Mouse (Mus musculus) heart, embryonic 14.5 days (tissue): Measurements from ENCODE around the gene Cd96. TPM values are rescaled to one million over a fixed set of nuclear protein-coding genes. Genes with fewer than 3 reads are reported as not detected.

Experiments used
- ATAC-seq: fragments of 200-750 bp; cut with Nextera tagmentation; 2 replicates; pipeline ENCODE4 v1.8.0; 2017; ENCODE audit warnings: low read depth, moderate TSS enrichment; ENCODE audit not compliant: insufficient number of reproducible peaks, insufficient read depth, low FRiP score
- H3K27ac ChIP-seq, 2 experiments: fragments of 200-500 bp in 1 of 2; fragments of 300-500 bp in 1 of 2; sonication (generic) in 1 of 2; replicated peaks in 1 of 2; 2 replicates each; pipeline ENCODE4 v1.5.1; 2012 to 2014; ENCODE audit warnings: low read depth in 2 of 2, low read length in 2 of 2, control low read depth in 1 of 2, mild to moderate bottlenecking in 1 of 2, mixed read lengths in 1 of 2; ENCODE audit not compliant: control insufficient read depth in 1 of 2, insufficient read depth in 1 of 2
- H3K27me3 ChIP-seq: fragments of 300-500 bp; sonication (generic); 2 replicates; pipeline ENCODE4 v1.6.1; 2014; ENCODE audit warnings: mild to moderate bottlenecking, low read length, control low read depth; ENCODE audit not compliant: control insufficient read depth, insufficient read depth
- H3K36me3 ChIP-seq: fragments of 300-500 bp; sonication (generic); 2 replicates; pipeline ENCODE4 v1.6.1; 2014; ENCODE audit warnings: mild to moderate bottlenecking, control low read depth, low read length, mixed read lengths; ENCODE audit not compliant: control insufficient read depth, insufficient read depth
- H3K4me1 ChIP-seq, 2 experiments: fragments of 200-500 bp in 1 of 2; fragments of 300-500 bp in 1 of 2; sonication (generic) in 1 of 2; 2 replicates each; pipeline ENCODE4 v1.6.1; 2012 to 2014; ENCODE audit warnings: low read length in 2 of 2, control low read depth in 1 of 2, mixed read lengths in 1 of 2; ENCODE audit not compliant: control insufficient read depth in 2 of 2, insufficient read depth in 2 of 2
- H3K4me2 ChIP-seq: fragments of 300-500 bp; sonication (generic); 2 replicates; pipeline ENCODE4 v1.6.1; 2014; ENCODE audit warnings: mild to moderate bottlenecking, low read length
- H3K4me3 ChIP-seq, 2 experiments: fragments of 200-500 bp in 1 of 2; fragments of 300-500 bp in 1 of 2; sonication (generic) in 1 of 2; 2 replicates each; pipeline ENCODE4 v1.5.1; 2012 to 2014; ENCODE audit warnings: low read length in 2 of 2, mild to moderate bottlenecking in 2 of 2, control low read depth in 1 of 2, low read depth in 1 of 2, moderate library complexity in 1 of 2; ENCODE audit not compliant: control insufficient read depth in 1 of 2, insufficient read depth in 1 of 2
- H3K9ac ChIP-seq: fragments of 300-500 bp; sonication (generic); 2 replicates; pipeline ENCODE4 v1.6.1; 2014; ENCODE audit warnings: mild to moderate bottlenecking, low read length
- H3K9me3 ChIP-seq: fragments of 300-500 bp; sonication (generic); 2 replicates; pipeline ENCODE4 v1.6.1; 2016; ENCODE audit warnings: low read length, control low read depth; ENCODE audit not compliant: control insufficient read depth
- WGBS: fragments of 180-500 bp; shearing (Covaris S2); extraction: QIAGEN DNeasy Blood & Tissue Kit; methylation state at CpG from one replicate; pipeline ENCODE4 v1.1.7; 2014; 5-methylcytosine and 5-hydroxymethylcytosine counted together
- polyA plus RNA-seq: library from polyadenylated mRNA; unstranded; fragments of >200 nt; fragmentation: Nextera tagmentation; extraction: Ambion mirVana; gene quantifications from 2 replicates; pipeline ENCODE4 v1.2.1, GENCODE M21; 2014

Cd96 gene
- polyA plus RNA-seq, 1 experiment from 2014 or later: not detected

GRCm38 (mm10) chr16:46001550-46002166 is 118.4 kb downstream of the Cd96 start:
- H3K9ac ChIP-seq: no peak overlapping the region
- H3K9me3 ChIP-seq: no peaks in the 10 kb centered on the region
- H3K27ac ChIP-seq: no peak overlapping the region
- H3K36me3 ChIP-seq: no peaks in the 10 kb centered on the region
- no peak overlapping the region for H3K4me3 ChIP-seq
- no peak for ATAC-seq
- WGBS: 73% methylated on average over 10 of the region's 10 CpGs
- no peak overlapping the region for H3K4me2 ChIP-seq
- no peaks in the 10 kb centered on the region for H3K27me3 ChIP-seq
- H3K4me1 ChIP-seq: peaks cover 0 to 6% of the 10 kb centered on the region in 2 experiments; a peak in 2 of 4 replicates

DNA sequence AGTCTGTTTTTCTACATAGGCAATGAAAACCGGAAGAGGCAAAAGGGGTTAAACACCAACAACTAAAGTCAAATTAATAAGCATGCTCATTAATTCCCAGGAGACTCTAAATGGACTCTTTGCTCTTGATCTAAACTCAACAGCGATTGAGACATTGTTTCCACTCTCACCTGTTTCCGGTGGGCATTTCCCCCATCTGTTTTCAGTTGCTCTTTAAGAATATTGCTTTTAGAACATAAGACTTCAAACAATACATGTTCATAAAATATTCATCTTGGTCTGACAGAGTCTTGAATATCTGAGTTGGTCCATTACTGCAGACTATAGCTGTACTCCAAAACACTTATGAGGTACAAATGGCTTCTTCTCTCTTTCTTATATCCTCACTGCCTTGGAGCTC is 119.1 kb downstream of the Cd96 start:
- Histone ChIP-seq H3K36me3 (no peaks in the 10 kb centered on the region), H3K4me1 (peaks cover 0 to 6% of the 10 kb centered on the region in 2 experiments; a peak in 2 of 4 replicates), H3K4me2 (no peak overlapping the region), H3K27me3 (no peaks in the 10 kb centered on the region), H3K27ac (no peak overlapping the region), H3K4me3 (no peak overlapping the region), H3K9ac (no peak overlapping the region), H3K9me3 (no peaks in the 10 kb centered on the region)
- no peak for ATAC-seq
- 80% methylated on average over 3 of the region's 3 CpGs for WGBS

DNA sequence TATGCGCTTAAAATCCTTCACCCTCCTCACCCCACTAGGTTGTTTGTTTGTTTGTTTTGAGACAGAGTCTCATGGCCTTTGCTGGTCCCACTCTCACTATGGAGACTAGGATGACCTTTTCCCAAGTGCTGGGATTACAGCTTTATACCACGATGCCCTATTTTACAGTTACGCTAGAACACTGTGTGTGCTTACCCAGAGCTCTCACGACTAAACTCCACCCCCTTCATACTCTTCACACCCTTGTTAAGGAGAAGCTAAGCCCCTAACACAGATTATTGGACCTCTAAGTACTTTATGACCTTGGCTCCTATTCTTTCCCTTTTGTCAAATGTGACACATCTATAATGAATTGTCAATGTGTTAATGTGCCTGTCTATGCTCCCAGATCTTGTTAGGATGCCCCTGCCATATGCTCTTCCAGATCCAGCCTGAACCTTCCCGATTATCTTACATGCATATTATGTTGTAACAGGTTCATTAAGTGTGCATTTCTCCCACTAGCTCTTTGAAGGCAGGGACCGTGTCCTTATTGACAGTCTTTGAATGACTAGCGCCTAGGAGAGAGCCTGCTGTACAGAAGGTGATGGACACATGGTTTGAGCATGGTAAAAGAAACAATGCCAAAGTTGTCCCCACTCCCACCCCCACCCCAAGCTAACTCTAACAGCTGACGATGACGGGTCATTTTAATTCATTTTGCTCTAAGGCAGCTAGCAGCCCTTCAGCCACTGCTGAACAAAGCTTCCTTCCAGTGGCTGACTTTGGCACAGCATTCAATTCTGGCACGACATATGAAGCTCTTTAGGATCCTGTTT is 120.5 kb downstream of the Cd96 start:
- ATAC-seq: no peak

GRCm38 (mm10) chr16:45998231-45998630 is 121.8 kb downstream of the Cd96 start:
- H3K27me3 ChIP-seq: no peaks in the 10 kb centered on the region
- no peak for ATAC-seq
- no peak overlapping the region for H3K4me3 ChIP-seq
- no peak overlapping the region for H3K4me2 ChIP-seq
- no peak overlapping the region for H3K27ac ChIP-seq
- no peak overlapping the region for H3K9ac ChIP-seq
- WGBS: 69% methylated on average over 7 of the region's 7 CpGs
- H3K4me1 ChIP-seq: peaks cover 0 to 6% of the 10 kb centered on the region in 2 experiments; a peak in 2 of 4 replicates
- no peaks in the 10 kb centered on the region for H3K36me3 ChIP-seq
- H3K9me3 ChIP-seq: no peaks in the 10 kb centered on the region

More for the DNA sequence above, 120.5 kb downstream of the Cd96 start:
- H3K9ac ChIP-seq: no peak overlapping the region
- H3K4me2 ChIP-seq: no peak overlapping the region
- peaks cover 0 to 6% of the 10 kb centered on the region in 2 experiments; a peak in 2 of 4 replicates for H3K4me1 ChIP-seq
- 72% methylated on average over 10 of the region's 10 CpGs for WGBS
- H3K9me3 ChIP-seq: no peaks in the 10 kb centered on the region
- no peak overlapping the region for H3K4me3 ChIP-seq
- no peak overlapping the region for H3K27ac ChIP-seq
- H3K27me3 ChIP-seq: no peaks in the 10 kb centered on the region
- no peaks in the 10 kb centered on the region for H3K36me3 ChIP-seq

DNA sequence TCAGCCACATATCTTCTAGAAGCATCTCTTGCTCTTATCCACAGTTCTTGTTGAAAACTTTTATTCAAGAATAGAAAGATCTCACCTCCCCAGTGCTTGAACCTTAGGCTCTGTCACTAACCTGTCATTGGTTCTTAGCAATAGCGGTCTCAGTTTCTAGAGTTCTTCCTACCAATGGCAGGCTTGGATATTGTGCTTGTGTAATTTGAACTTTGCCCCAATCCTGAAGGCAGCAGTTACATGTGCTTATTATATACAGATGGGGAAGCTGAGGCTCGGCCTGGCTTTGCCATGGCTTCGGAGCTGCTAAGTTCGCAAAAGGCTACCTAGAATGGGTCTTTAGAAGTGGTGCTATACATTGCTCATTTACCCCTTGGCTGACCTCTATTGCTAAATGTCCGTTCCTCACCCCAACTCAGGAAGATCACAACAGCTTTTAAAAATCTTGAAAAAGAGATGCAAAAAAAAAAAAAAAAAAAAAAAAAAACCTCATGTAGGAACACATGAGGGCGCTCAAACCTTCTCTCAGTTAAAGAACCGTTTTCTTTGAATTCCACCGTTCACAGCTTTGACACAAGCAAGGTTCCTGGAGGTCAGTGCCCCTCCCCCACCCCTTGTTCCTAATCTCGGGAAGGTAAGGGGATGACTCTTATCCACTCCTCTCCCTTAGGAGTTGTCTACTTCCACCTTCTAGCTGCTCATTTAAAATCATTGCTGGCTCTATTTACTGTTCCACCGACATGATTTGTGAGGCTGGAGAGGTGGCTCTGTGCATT is 129.0 kb downstream of the Cd96 start:
- H3K4me1 ChIP-seq: no peaks in the 10 kb centered on the region
- H3K9me3 ChIP-seq: no peaks in the 10 kb centered on the region
- no peak overlapping the region for H3K27ac ChIP-seq
- no peak for ATAC-seq
- no peak overlapping the region for H3K9ac ChIP-seq
- H3K27me3 ChIP-seq: no peaks in the 10 kb centered on the region
- no peak overlapping the region for H3K4me2 ChIP-seq
- no peak overlapping the region for H3K4me3 ChIP-seq
- no peaks in the 10 kb centered on the region for H3K36me3 ChIP-seq
- WGBS: 47% methylated on average over 10 of the region's 10 CpGs

GRCm38 (mm10) chr16:45986236-45986635 is 133.8 kb downstream of the Cd96 start:
- no peak for ATAC-seq
- Histone ChIP-seq H3K27ac (no peak overlapping the region), H3K27me3 (no peaks in the 10 kb centered on the region), H3K4me1 (no peaks in the 10 kb centered on the region), H3K9me3 (no peaks in the 10 kb centered on the region), H3K36me3 (no peaks in the 10 kb centered on the region), H3K9ac (no peak overlapping the region), H3K4me2 (no peak overlapping the region), H3K4me3 (no peak overlapping the region)
- WGBS: 74% methylated on average over 1 of the region's 1 CpGs
